Mouse (Mus musculus): Measurements from ENCODE around the gene Thrb.

Thrb gene

GRCm38 (mm10) chr14:17781921-17782320 lies 121.9 kb downstream of the Thrb start:
- in situ Hi-C loops (cut with MboI, MseI), result no loop called here

- in situ Hi-C loops (cut with MboI, MseI), result no loop called here
These were observed 124.2 kb downstream of the Thrb start for GRCm38 (mm10) chr14:17784207-17784806.

- in situ Hi-C loops (cut with MboI, MseI), result no loop called here
These were observed 125.3 kb downstream of the Thrb start for GRCm38 (mm10) chr14:17785370-17785769.

- in situ Hi-C loops (cut with MboI, MseI), result no loop called here
These were observed 126.2 kb downstream of the Thrb start for GRCm38 (mm10) chr14:17786249-17786648.

GRCm38 (mm10) chr14:17803934-17804602 lies 144.0 kb downstream of the Thrb start:
- in situ Hi-C loops (cut with MboI, MseI), result no loop called here

GRCm38 (mm10) chr14:17811051-17811450 lies 151.0 kb downstream of the Thrb start:
- in situ Hi-C loops (cut with MboI, MseI), result no loop called here

GRCm38 (mm10) chr14:17812414-17812813 lies 152.4 kb downstream of the Thrb start:
- in situ Hi-C loops (cut with MboI, MseI), result no loop called here

- in situ Hi-C loops (cut with MboI, MseI), result no loop called here
These were observed 155.0 kb downstream of the Thrb start for GRCm38 (mm10) chr14:17815103-17815502.

- in situ Hi-C loops (cut with MboI, MseI), result no loop called here
These were observed 158.0 kb downstream of the Thrb start for GRCm38 (mm10) chr14:17818086-17818485.

- in situ Hi-C loops (cut with MboI, MseI), result no loop called here
These were observed 162.7 kb downstream of the Thrb start for GRCm38 (mm10) chr14:17822754-17823153.

- in situ Hi-C loops (cut with MboI, MseI), result no loop called here
These were observed 167.3 kb downstream of the Thrb start for GRCm38 (mm10) chr14:17827401-17827800.

- in situ Hi-C loops (cut with MboI, MseI), result no loop called here
These were observed 175.7 kb downstream of the Thrb start for GRCm38 (mm10) chr14:17835738-17836137.

- in situ Hi-C loops (cut with MboI, MseI), result no loop called here
These were observed 176.7 kb downstream of the Thrb start for GRCm38 (mm10) chr14:17836766-17837165.

GRCm38 (mm10) chr14:17845003-17845697 lies 185.1 kb downstream of the Thrb start:
- in situ Hi-C loops (cut with MboI, MseI), result no loop called here

- in situ Hi-C loops (cut with MboI, MseI), result no loop called here
These were observed 185.8 kb downstream of the Thrb start for GRCm38 (mm10) chr14:17845871-17846270.

GRCm38 (mm10) chr14:17846700-17847099 lies 186.6 kb downstream of the Thrb start:
- in situ Hi-C loops (cut with MboI, MseI), result no loop called here

GRCm38 (mm10) chr14:17847211-17847610 lies 187.2 kb downstream of the Thrb start:
- in situ Hi-C loops (cut with MboI, MseI), result no loop called here

GRCm38 (mm10) chr14:17850355-17850754 lies 190.3 kb downstream of the Thrb start:
- in situ Hi-C loops (cut with MboI, MseI), result no loop called here

- in situ Hi-C loops (cut with MboI, MseI), result no loop called here
These were observed 192.2 kb downstream of the Thrb start for GRCm38 (mm10) chr14:17852236-17852635.

GRCm38 (mm10) chr14:17859790-17860385 lies 199.8 kb downstream of the Thrb start:
- in situ Hi-C loops (cut with MboI, MseI), result no loop called here

- in situ Hi-C loops (cut with MboI, MseI), result no loop called here
These were observed 202.6 kb downstream of the Thrb start for GRCm38 (mm10) chr14:17862651-17863050.

GRCm38 (mm10) chr14:17863701-17864320 lies 203.8 kb downstream of the Thrb start:
- in situ Hi-C loops (cut with MboI, MseI), result no loop called here

All from regulatory T cell (primary cell).